Mouse (Mus musculus): ENCODE data around the gene Slc16a3. TPM values are rescaled to one million over a fixed set of nuclear protein-coding genes. Genes with fewer than 3 reads are reported as not detected.
A peak's percentile ranks its signal among the peaks of the same experiment; 100 is the strongest.

The Slc16a3 gene
- polyA plus RNA-seq, 1 experiment from 2014 or later, result 64.0 TPM

DNA sequence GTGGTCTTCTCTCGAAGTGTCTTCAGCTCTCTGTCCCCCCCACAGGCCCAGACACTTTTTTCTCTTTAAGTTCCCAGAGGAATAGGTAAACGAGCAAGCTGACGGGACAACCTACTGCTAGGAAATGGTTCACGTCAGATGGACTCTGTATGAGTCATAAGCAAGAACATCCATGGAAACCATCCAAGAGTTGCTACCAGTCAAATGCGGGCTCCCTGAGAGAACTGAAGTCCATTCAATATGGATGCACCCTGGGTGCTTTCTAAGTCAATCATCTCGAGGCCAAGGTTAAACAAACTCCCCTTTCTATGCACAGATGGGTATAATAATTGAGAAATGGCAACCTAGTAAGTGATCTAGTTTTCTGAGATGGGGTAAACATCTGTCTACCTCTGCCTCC lies 25.0 kb downstream of the Slc16a3 start:
- no peak for ATAC-seq (replicated peaks; ENCODE audit: low FRiP score, low TSS enrichment, low read depth)
- H3K36me3 ChIP-seq (ENCODE audit: control insufficient read depth, insufficient read depth, low read length), result peaks cover 99% of the 10 kb centered on the region
- WGBS, result 73% methylated on average over 6 of the region's 6 CpGs

DNA sequence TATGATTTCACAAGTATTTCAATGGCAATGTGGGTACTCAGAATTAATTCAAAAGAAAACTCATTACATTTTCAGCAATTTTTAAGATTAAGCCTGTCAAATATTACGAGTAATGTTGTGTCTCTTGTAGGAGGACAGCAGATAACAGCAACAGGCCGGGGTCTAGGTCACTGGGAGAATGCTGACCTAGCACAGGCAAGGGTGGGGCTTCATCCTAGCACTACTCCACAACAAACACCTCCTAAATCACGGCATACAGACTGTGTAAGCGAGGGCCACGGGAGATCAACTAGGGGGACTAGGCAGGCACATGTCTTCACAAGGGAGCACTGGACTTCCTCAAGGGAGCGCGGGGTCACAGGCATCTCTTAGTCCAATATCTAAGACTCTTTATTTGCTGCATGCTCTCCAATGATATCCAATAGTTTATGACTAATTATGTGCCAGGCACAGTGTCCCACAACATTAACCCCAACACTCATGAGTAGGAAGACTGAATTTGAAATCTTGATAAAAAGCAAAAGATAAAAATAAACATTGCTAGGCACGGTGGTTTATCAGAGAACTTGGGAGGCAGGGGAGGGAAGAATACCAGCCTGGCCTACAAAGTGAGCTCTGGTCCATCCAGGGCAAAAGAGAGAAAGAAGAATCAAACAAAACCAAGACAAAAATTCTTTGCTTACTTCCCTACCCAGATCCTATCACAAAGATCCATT lies 31.6 kb downstream of the Slc16a3 start:
- Histone ChIP-seq H3K27ac (ENCODE audit: low read depth) (no peak overlapping the region), H3K4me2 (ENCODE audit: low read length) (no peak overlapping the region), H3K9me3 (ENCODE audit: control insufficient read depth, low read length) (no peaks in the 10 kb centered on the region), H3K36me3 (ENCODE audit: control insufficient read depth, insufficient read depth, low read length) (peaks cover 90% of the 10 kb centered on the region), H3K27me3 (replicated peaks; ENCODE audit: control insufficient read depth, insufficient read depth, low read length) (no peaks in the 10 kb centered on the region), H3K9ac (ENCODE audit: low read length) (no peak overlapping the region), H3K4me1 (replicated peaks; ENCODE audit: control insufficient read depth, insufficient read depth, low read length) (0 out of 2 replicates have a peak, but pooled peaks cover 2% of the 10 kb centered on the region), H3K4me3 (ENCODE audit: low read depth, low read length) (no peak overlapping the region)
- ATAC-seq (replicated peaks; ENCODE audit: low FRiP score, low TSS enrichment, low read depth) (no peak), DNase-seq (ENCODE audit: low spot score) (no peak)
- WGBS, result 67% methylated on average over 8 of the region's 8 CpGs

More for the DNA sequence above, 25.0 kb downstream of the Slc16a3 start:
- DNase-seq (ENCODE audit: low spot score), result no peak
- Histone ChIP-seq H3K27ac (ENCODE audit: low read depth) (no peak overlapping the region), H3K4me2 (ENCODE audit: low read length) (no peak overlapping the region), H3K9me3 (ENCODE audit: control insufficient read depth, low read length) (no peaks in the 10 kb centered on the region), H3K27me3 (replicated peaks; ENCODE audit: control insufficient read depth, insufficient read depth, low read length) (no peaks in the 10 kb centered on the region), H3K9ac (ENCODE audit: low read length) (no peak overlapping the region), H3K4me3 (ENCODE audit: low read depth, low read length) (no peak overlapping the region), H3K4me1 (replicated peaks; ENCODE audit: control insufficient read depth, insufficient read depth, low read length) (no peaks in the 10 kb centered on the region)

DNA sequence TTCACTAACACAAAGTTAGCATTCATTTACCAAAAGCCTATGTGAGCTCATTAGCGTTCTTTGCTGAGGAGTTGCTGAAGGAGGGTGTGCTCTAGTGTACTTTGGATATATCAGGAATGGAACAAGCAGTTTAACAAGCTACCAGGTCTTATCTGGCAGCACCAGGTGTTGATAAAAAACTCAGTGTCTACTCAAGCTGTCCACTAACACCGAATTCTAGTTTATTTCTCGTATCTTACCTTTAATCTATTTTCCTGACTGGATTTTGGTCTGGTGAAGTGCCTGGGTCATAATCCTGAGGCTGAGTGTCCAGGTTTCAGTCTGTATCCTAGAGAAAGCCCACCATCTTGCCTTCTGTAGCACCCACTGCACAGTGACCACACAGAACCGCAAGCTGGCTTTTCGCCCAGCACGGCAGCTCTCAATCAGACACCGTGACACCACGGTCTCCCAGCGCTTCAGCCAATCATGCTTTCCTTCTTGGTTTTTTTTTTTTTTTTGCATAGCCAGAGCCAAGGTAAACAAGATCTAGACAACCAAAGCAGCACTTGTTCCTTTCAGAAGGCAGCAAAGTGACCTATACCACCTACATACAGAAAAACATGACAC lies 32.3 kb downstream of the Slc16a3 start:
- Histone ChIP-seq H3K9me3 (ENCODE audit: control insufficient read depth, low read length) (no peaks in the 10 kb centered on the region), H3K9ac (ENCODE audit: low read length) (no peak overlapping the region), H3K27ac (ENCODE audit: low read depth) (no peak overlapping the region), H3K4me1 (replicated peaks; ENCODE audit: control insufficient read depth, insufficient read depth, low read length) (0 out of 2 replicates have a peak, but pooled peaks cover 5% of the 10 kb centered on the region), H3K36me3 (ENCODE audit: control insufficient read depth, insufficient read depth, low read length) (peaks cover 85% of the 10 kb centered on the region), H3K4me2 (ENCODE audit: low read length) (no peak overlapping the region), H3K27me3 (replicated peaks; ENCODE audit: control insufficient read depth, insufficient read depth, low read length) (no peaks in the 10 kb centered on the region), H3K4me3 (ENCODE audit: low read depth, low read length) (no peak overlapping the region)
- no peak for DNase-seq (ENCODE audit: low spot score)
- 87% methylated on average over 9 of the region's 9 CpGs for WGBS
- no peak for ATAC-seq (replicated peaks; ENCODE audit: low FRiP score, low TSS enrichment, low read depth)

DNA sequence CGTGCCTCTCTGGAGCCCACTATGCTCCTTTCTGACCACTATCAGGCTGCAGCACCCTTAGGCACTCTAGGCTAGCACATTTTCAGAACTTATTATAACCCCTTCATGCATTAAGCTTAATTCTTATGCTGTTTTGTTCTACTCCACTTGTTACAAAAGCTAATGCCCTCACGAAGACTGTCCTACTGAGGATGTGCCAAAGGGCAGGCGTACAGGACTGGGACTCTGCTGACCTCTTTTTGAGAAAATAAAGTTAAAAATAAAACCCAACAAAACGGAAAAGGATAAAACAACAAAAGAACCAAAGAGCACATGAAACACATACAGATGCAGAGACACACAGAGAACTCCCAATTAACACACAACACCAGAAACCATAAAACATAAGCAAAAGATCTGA lies 33.4 kb downstream of the Slc16a3 start:
- DNase-seq (ENCODE audit: low spot score), result no peak

DNA sequence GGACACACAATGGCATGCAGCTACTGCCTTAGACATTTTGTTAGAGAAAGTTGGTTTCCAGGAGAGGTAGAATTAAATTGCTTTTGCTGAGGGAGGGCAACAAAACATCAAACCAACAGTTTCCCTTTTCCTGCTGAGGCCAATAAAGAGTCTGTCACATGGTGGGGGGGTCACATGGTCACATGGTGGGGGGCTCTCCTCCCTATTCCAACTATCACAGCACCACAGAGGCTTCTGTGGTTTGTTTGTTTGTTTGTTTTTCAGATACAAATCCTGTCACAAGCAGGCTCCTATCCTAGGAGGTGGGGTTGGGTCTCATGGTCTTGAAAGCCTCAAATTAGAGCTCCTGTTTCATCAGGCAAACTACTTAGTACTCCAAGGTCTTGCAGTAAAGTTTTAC lies 34.2 kb downstream of the Slc16a3 start:
- Histone ChIP-seq H3K9ac (ENCODE audit: low read length) (no peak overlapping the region), H3K4me3 (ENCODE audit: low read depth, low read length) (no peak overlapping the region), H3K27me3 (replicated peaks; ENCODE audit: control insufficient read depth, insufficient read depth, low read length) (no peaks in the 10 kb centered on the region), H3K9me3 (ENCODE audit: control insufficient read depth, low read length) (no peaks in the 10 kb centered on the region), H3K27ac (ENCODE audit: low read depth) (no peak overlapping the region), H3K36me3 (ENCODE audit: control insufficient read depth, insufficient read depth, low read length) (peaks cover 81% of the 10 kb centered on the region), H3K4me1 (replicated peaks; ENCODE audit: control insufficient read depth, insufficient read depth, low read length) (0 out of 2 replicates have a peak, but pooled peaks cover 5% of the 10 kb centered on the region), H3K4me2 (ENCODE audit: low read length) (no peak overlapping the region)
- ATAC-seq (replicated peaks; ENCODE audit: low FRiP score, low TSS enrichment, low read depth) (no peak), DNase-seq (ENCODE audit: low spot score) (no peak)

More for the DNA sequence above, 33.4 kb downstream of the Slc16a3 start:
- Histone ChIP-seq H3K27ac (ENCODE audit: low read depth) (no peak overlapping the region), H3K4me2 (ENCODE audit: low read length) (no peak overlapping the region), H3K9me3 (ENCODE audit: control insufficient read depth, low read length) (no peaks in the 10 kb centered on the region), H3K36me3 (ENCODE audit: control insufficient read depth, insufficient read depth, low read length) (peaks cover 84% of the 10 kb centered on the region), H3K4me3 (ENCODE audit: low read depth, low read length) (no peak overlapping the region), H3K9ac (ENCODE audit: low read length) (no peak overlapping the region), H3K27me3 (replicated peaks; ENCODE audit: control insufficient read depth, insufficient read depth, low read length) (no peaks in the 10 kb centered on the region), H3K4me1 (replicated peaks; ENCODE audit: control insufficient read depth, insufficient read depth, low read length) (0 out of 2 replicates have a peak, but pooled peaks cover 5% of the 10 kb centered on the region)
- no peak for ATAC-seq (replicated peaks; ENCODE audit: low FRiP score, low TSS enrichment, low read depth)
- 88% methylated on average over 4 of the region's 4 CpGs for WGBS

DNA sequence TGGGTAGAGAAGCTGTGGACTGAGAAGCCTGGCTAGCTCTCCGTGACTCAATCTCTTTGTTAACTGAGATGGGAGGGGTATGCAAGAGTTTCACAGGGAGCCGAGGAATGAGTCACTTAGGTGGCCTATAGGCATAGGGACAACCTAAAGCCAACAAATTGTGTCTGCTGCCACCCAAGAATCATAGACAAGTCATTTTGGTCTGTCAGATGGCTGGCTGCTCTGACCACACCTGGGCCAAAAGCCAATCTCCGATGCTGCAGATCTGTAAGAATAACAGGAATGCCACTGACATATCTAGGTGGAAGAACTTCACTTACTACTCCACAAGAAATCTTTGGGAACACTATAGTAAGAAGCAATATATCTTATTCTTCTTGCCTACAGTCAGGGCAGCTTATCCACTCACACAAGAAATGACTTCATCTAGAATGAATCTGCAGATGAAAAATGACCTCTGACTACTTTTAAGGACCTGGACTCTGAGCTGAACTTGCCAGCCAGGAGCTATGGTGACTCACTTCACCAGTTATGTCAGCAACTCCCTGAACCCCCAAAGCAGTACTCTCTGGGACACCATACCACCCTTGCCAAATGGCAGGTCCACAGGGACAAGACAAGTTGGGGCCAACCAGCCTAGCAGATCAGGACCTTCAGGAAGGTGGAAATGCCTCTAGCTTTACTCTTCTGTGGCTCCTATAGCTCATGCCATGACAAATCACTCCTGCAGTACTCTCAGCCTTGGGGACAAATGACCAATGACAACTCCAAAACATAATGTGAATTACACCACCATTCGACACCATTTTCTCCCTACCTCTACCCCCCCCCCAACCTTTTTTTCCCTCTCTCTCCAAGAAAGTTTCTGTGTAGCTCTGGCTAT lies 36.4 kb downstream of the Slc16a3 start:
- no peak for DNase-seq (ENCODE audit: low spot score)
- peaks cover 59% of the 10 kb centered on the region for H3K36me3 ChIP-seq (ENCODE audit: control insufficient read depth, insufficient read depth, low read length)
- H3K4me1 ChIP-seq (replicated peaks; ENCODE audit: control insufficient read depth, insufficient read depth, low read length), result peaks cover 20% of the 10 kb centered on the region
- H3K4me3 ChIP-seq (ENCODE audit: low read depth, low read length), result no peak overlapping the region
- no peaks in the 10 kb centered on the region for H3K9me3 ChIP-seq (ENCODE audit: control insufficient read depth, low read length)
- no peak overlapping the region for H3K9ac ChIP-seq (ENCODE audit: low read length)
- WGBS, result 74% methylated on average over 4 of the region's 4 CpGs
- no peak overlapping the region for H3K4me2 ChIP-seq (ENCODE audit: low read length)
- no peak for ATAC-seq (replicated peaks; ENCODE audit: low FRiP score, low TSS enrichment, low read depth)
- no peak overlapping the region for H3K27ac ChIP-seq (ENCODE audit: low read depth)
- no peaks in the 10 kb centered on the region for H3K27me3 ChIP-seq (replicated peaks; ENCODE audit: control insufficient read depth, insufficient read depth, low read length)

DNA sequence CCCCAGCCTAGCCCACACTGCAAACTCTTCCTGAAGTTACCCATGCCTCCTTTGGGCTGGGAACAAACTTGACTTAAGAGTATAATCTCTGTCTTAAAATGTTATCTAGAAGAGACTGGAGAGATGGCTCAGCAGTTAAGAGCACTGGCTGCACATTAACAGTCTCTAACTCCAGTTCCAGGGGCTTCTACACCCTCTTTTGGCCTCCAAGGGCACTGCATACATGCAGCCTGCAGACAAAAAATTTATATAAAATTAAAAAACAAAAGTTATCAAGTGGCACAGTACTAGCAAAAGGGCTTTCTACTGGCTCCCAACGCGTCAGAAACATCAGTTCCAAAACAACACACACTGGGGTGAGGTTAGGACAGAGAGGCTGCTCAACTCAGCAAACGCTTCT lies 39.3 kb downstream of the Slc16a3 start:
- ATAC-seq (replicated peaks; ENCODE audit: low FRiP score, low TSS enrichment, low read depth), result no peak
- no peak for DNase-seq (ENCODE audit: low spot score)
- H3K9ac ChIP-seq (ENCODE audit: low read length), result no peak overlapping the region
- H3K4me2 ChIP-seq (ENCODE audit: low read length), result no peak overlapping the region
- H3K27me3 ChIP-seq (replicated peaks; ENCODE audit: control insufficient read depth, insufficient read depth, low read length), result no peaks in the 10 kb centered on the region
- H3K9me3 ChIP-seq (ENCODE audit: control insufficient read depth, low read length), result no peaks in the 10 kb centered on the region
- no peak overlapping the region for H3K4me3 ChIP-seq (ENCODE audit: low read depth, low read length)
- peaks cover 25% of the 10 kb centered on the region for H3K4me1 ChIP-seq (replicated peaks; ENCODE audit: control insufficient read depth, insufficient read depth, low read length)
- H3K27ac ChIP-seq (ENCODE audit: low read depth), result no peak overlapping the region
- 83% methylated on average over 3 of the region's 3 CpGs for WGBS
- H3K36me3 ChIP-seq (ENCODE audit: control insufficient read depth, insufficient read depth, low read length), result peaks cover 30% of the 10 kb centered on the region

DNA sequence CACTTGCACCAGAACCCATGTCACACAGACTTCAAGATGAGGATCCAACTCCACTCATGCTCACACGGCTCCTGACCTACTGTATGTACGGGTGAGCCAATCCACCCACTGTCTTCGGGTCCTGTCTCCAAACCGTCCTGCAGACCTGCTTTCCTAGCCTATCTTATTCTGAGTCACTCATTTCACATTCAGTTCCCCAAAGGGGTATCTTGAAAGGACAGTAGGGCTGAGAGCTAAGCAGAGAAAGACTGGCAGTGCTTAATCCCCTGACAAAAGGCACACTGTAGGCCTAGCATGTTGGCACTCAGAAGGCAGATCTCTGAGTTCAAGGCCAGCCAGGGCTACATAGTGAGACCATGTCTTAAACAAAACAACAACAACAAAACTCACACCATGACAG lies 40.1 kb downstream of the Slc16a3 start:
- Histone ChIP-seq H3K27ac (ENCODE audit: low read depth) (no peak overlapping the region), H3K9ac (ENCODE audit: low read length) (no peak overlapping the region)

More for the DNA sequence above, 40.1 kb downstream of the Slc16a3 start:
- no peaks in the 10 kb centered on the region for H3K9me3 ChIP-seq (ENCODE audit: control insufficient read depth, low read length)
- H3K4me1 ChIP-seq (replicated peaks; ENCODE audit: control insufficient read depth, insufficient read depth, low read length), result peaks cover 25% of the 10 kb centered on the region
- ATAC-seq (replicated peaks; ENCODE audit: low FRiP score, low TSS enrichment, low read depth) (no peak), DNase-seq (ENCODE audit: low spot score) (no peak)
- no peak overlapping the region for H3K4me3 ChIP-seq (ENCODE audit: low read depth, low read length)
- 78% methylated on average over 4 of the region's 4 CpGs for WGBS
- H3K4me2 ChIP-seq (ENCODE audit: low read length), result peak overlapping the region; percentile 65; the same call in 1 of the 2 replicates
- H3K27me3 ChIP-seq (replicated peaks; ENCODE audit: control insufficient read depth, insufficient read depth, low read length), result no peaks in the 10 kb centered on the region
- peaks cover 22% of the 10 kb centered on the region for H3K36me3 ChIP-seq (ENCODE audit: control insufficient read depth, insufficient read depth, low read length)

All from intestine, embryonic 14.5 days (tissue).